Mouse (Mus musculus) granulocyte monocyte progenitor cell, adult 5-6 weeks (primary cell): Measurements from ENCODE around the gene Vmn2r6. TPM values are rescaled to one million over a fixed set of nuclear protein-coding genes. Genes with fewer than 3 reads are reported as not detected.
"Not testable (repeated sequence)": the region's sequence is repeated elsewhere in the genome, so short reads cannot be mapped to it uniquely, and the experiment has no call there.

ENCODE experiments used
- ATAC-seq: replicated peaks from 2 replicates; pipeline ENCODE4 v1.8.0; 2016; ENCODE audit warnings: mild to moderate bottlenecking, moderate TSS enrichment, inconsistent platforms; ENCODE audit not compliant: poor library complexity, severe bottlenecking
- total RNA-seq, 2 experiments: library from RNA; stranded (forward) in 1 of 2; stranded (reverse) in 1 of 2; fragments of 200-712, 200-1000 nt in 1 of 2; fragments of >200 nt in 1 of 2; fragmentation: Nextera tagmentation in 1 of 2; gene quantifications; 2 replicates each; pipeline ENCODE4 v1.2.3; 2014 to 2017

Vmn2r6 gene
- total RNA-seq (2014; fragmentation: Nextera tagmentation) (not detected in 2 replicates), total RNA-seq (2017) (not detected in 2 replicates)

- ATAC-seq = not testable (repeated sequence)
Measured at GRCm38 (mm10) chr3:64565730-64566129, at the start of gene Vmn2r6. Gene Vmn2r6 (minus strand): TSS chr3:64565830.

- ATAC-seq = no peak
Measured at GRCm38 (mm10) chr3:64587618-64588017, 22.0 kb upstream of the Vmn2r6 start.

- ATAC-seq = not testable (repeated sequence)
Measured at GRCm38 (mm10) chr3:64568793-64569192, 3.2 kb upstream of the Vmn2r6 start.

GRCm38 (mm10) chr3:64523585-64523984 lies 42.0 kb downstream of the Vmn2r6 start:
- ATAC-seq = not testable (repeated sequence)

- ATAC-seq = not testable (repeated sequence)
Measured at GRCm38 (mm10) chr3:64509742-64510141, 55.9 kb downstream of the Vmn2r6 start, which contains the start of gene Vmn2r5. Gene Vmn2r5 (minus strand): TSS chr3:64509842.

Other genes with a start within 250 kb of the Vmn2r6 start
- gene Vmn2r4, start 150.5 kb downstream of the Vmn2r6 start, total RNA-seq (2014; fragmentation: Nextera tagmentation) = not detected in 2 replicates
- gene Vmn2r4, start 150.5 kb downstream of the Vmn2r6 start, total RNA-seq (2017) = not detected in 2 replicates
- gene Vmn2r5, start 56.0 kb downstream of the Vmn2r6 start, total RNA-seq (2014; fragmentation: Nextera tagmentation) = not detected in 2 replicates
- gene Vmn2r5, start 56.0 kb downstream of the Vmn2r6 start, total RNA-seq (2017) = not detected in 2 replicates